Mouse (Mus musculus): ENCODE measurements around the gene Rapgef1. TPM values are rescaled to one million over a fixed set of nuclear protein-coding genes. Genes with fewer than 3 reads are reported as not detected.

Rapgef1 gene
- polyA plus RNA-seq, 1 experiment from 2014 or later: 13.3 TPM

GRCm38 (mm10) chr2:29696207-29696800 lies 76.8 kb downstream of the Rapgef1 start:
- H3K4me3 ChIP-seq (ENCODE audit: low read depth, low read length): no peak overlapping the region
- WGBS: 85% methylated on average over 7 of the region's 7 CpGs

GRCm38 (mm10) chr2:29698421-29699290 lies 79.1 kb downstream of the Rapgef1 start:
- no peak overlapping the region for H3K4me2 ChIP-seq (replicated peaks; ENCODE audit: low read depth, low read length)
- no peaks in the 10 kb centered on the region for H3K4me1 ChIP-seq (replicated peaks; ENCODE audit: control insufficient read depth, insufficient read depth, low read length)
- peaks cover 13% of the 10 kb centered on the region for H3K36me3 ChIP-seq (ENCODE audit: control insufficient read depth, insufficient read depth, low read length)
- 91% methylated on average over 6 of the region's 6 CpGs for WGBS
- H3K27ac ChIP-seq (ENCODE audit: low read depth, low read length): no peak overlapping the region
- no peaks in the 10 kb centered on the region for H3K27me3 ChIP-seq (ENCODE audit: control insufficient read depth, insufficient read depth, low read length)
- ATAC-seq (ENCODE audit: low FRiP score): no peak
- no peak for DNase-seq (ENCODE audit: low spot score)
- no peak overlapping the region for H3K9ac ChIP-seq (ENCODE audit: low read depth, low read length)
- no peaks in the 10 kb centered on the region for H3K9me3 ChIP-seq (ENCODE audit: control insufficient read depth, low read length)
- no peak overlapping the region for H3K4me3 ChIP-seq (ENCODE audit: low read depth, low read length)

More at GRCm38 (mm10) chr2:29696207-29696800, 76.8 kb downstream of the Rapgef1 start:
- H3K27me3 ChIP-seq (ENCODE audit: control insufficient read depth, insufficient read depth, low read length): no peaks in the 10 kb centered on the region
- no peak overlapping the region for H3K27ac ChIP-seq (ENCODE audit: low read depth, low read length)
- H3K4me1 ChIP-seq (replicated peaks; ENCODE audit: control insufficient read depth, insufficient read depth, low read length): no peaks in the 10 kb centered on the region
- DNase-seq (ENCODE audit: low spot score) (no peak), ATAC-seq (ENCODE audit: low FRiP score) (no peak)
- H3K9me3 ChIP-seq (ENCODE audit: control insufficient read depth, low read length): no peaks in the 10 kb centered on the region
- 0 out of 2 replicates have a peak, but pooled peaks cover 3% of the 10 kb centered on the region for H3K36me3 ChIP-seq (ENCODE audit: control insufficient read depth, insufficient read depth, low read length)
- H3K4me2 ChIP-seq (replicated peaks; ENCODE audit: low read depth, low read length): no peak overlapping the region
- H3K9ac ChIP-seq (ENCODE audit: low read depth, low read length): no peak overlapping the region

DNA sequence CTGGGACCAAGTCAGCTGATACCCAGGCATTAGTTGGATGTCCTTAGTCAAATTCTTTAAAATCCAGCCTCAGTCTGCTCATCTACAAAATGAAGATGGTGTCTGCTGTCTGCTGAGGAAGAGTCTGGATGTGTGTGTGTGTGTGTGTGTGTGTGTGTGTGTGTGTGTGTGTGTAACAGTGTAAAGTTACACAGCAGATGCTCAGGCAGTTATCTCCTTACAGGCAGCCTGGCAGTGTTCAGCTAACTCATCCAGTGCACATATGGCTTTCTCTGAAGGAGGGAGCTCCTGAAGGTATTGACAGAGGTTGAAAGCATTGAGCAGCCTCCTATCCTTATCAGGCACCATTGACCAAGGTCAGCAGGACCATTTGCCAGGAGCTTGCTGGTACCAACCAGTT lies 81.4 kb downstream of the Rapgef1 start:
- no peak overlapping the region for H3K9ac ChIP-seq (ENCODE audit: low read depth, low read length)
- no peak overlapping the region for H3K4me2 ChIP-seq (replicated peaks; ENCODE audit: low read depth, low read length)
- no peak overlapping the region for H3K4me3 ChIP-seq (ENCODE audit: low read depth, low read length)
- H3K27me3 ChIP-seq (ENCODE audit: control insufficient read depth, insufficient read depth, low read length): no peaks in the 10 kb centered on the region
- H3K9me3 ChIP-seq (ENCODE audit: control insufficient read depth, low read length): no peaks in the 10 kb centered on the region
- H3K27ac ChIP-seq (ENCODE audit: low read depth, low read length): no peak overlapping the region
- no peaks in the 10 kb centered on the region for H3K4me1 ChIP-seq (replicated peaks; ENCODE audit: control insufficient read depth, insufficient read depth, low read length)
- ATAC-seq (ENCODE audit: low FRiP score) (no peak), DNase-seq (ENCODE audit: low spot score) (no peak)
- H3K36me3 ChIP-seq (ENCODE audit: control insufficient read depth, insufficient read depth, low read length): peaks cover 19% of the 10 kb centered on the region

GRCm38 (mm10) chr2:29701393-29701792 lies 81.9 kb downstream of the Rapgef1 start:
- H3K27ac ChIP-seq (ENCODE audit: low read depth, low read length): no peak overlapping the region
- no peak overlapping the region for H3K9ac ChIP-seq (ENCODE audit: low read depth, low read length)
- DNase-seq (ENCODE audit: low spot score) (no peak), ATAC-seq (ENCODE audit: low FRiP score) (no peak)
- H3K4me3 ChIP-seq (ENCODE audit: low read depth, low read length): no peak overlapping the region
- no peaks in the 10 kb centered on the region for H3K9me3 ChIP-seq (ENCODE audit: control insufficient read depth, low read length)
- no peak overlapping the region for H3K4me2 ChIP-seq (replicated peaks; ENCODE audit: low read depth, low read length)
- peaks cover 19% of the 10 kb centered on the region for H3K36me3 ChIP-seq (ENCODE audit: control insufficient read depth, insufficient read depth, low read length)
- no peaks in the 10 kb centered on the region for H3K27me3 ChIP-seq (ENCODE audit: control insufficient read depth, insufficient read depth, low read length)
- H3K4me1 ChIP-seq (replicated peaks; ENCODE audit: control insufficient read depth, insufficient read depth, low read length): no peaks in the 10 kb centered on the region
- 83% methylated on average over 6 of the region's 6 CpGs for WGBS

DNA sequence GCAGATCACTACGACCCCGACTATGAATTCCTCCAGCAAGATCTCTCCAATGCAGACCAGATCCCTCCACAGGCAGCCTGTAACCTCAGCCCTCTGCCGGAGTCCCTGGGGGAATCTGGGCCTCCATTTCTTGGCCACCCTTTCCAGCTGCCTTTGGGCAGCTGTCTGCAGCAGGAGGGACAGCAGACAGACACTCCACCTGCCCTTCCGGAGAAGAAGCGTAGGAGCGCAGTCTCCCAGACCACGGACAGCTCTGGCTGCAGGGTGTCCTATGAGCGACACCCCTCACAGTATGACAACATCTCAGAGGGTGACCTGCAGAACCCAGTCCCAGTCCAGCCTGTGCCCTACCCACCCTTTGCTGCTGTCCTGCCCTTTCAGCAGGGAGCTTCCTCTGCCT lies 82.7 kb downstream of the Rapgef1 start:
- Histone ChIP-seq H3K9ac (ENCODE audit: low read depth, low read length) (no peak overlapping the region), H3K4me3 (ENCODE audit: low read depth, low read length) (no peak overlapping the region), H3K4me1 (replicated peaks; ENCODE audit: control insufficient read depth, insufficient read depth, low read length) (no peaks in the 10 kb centered on the region), H3K9me3 (ENCODE audit: control insufficient read depth, low read length) (no peaks in the 10 kb centered on the region), H3K27me3 (ENCODE audit: control insufficient read depth, insufficient read depth, low read length) (no peaks in the 10 kb centered on the region), H3K36me3 (ENCODE audit: control insufficient read depth, insufficient read depth, low read length) (peaks cover 25% of the 10 kb centered on the region), H3K27ac (ENCODE audit: low read depth, low read length) (no peak overlapping the region), H3K4me2 (replicated peaks; ENCODE audit: low read depth, low read length) (no peak overlapping the region)
- WGBS: 96% methylated on average over 8 of the region's 8 CpGs
- no peak for ATAC-seq (ENCODE audit: low FRiP score)
- DNase-seq (ENCODE audit: low spot score): no peak

- ATAC-seq (ENCODE audit: low FRiP score): no peak
- WGBS: 95% methylated on average over 9 of the region's 9 CpGs
- no peaks in the 10 kb centered on the region for H3K9me3 ChIP-seq (ENCODE audit: control insufficient read depth, low read length)
- peaks cover 28% of the 10 kb centered on the region for H3K36me3 ChIP-seq (ENCODE audit: control insufficient read depth, insufficient read depth, low read length)
- H3K4me3 ChIP-seq (ENCODE audit: low read depth, low read length): no peak overlapping the region
- H3K4me1 ChIP-seq (replicated peaks; ENCODE audit: control insufficient read depth, insufficient read depth, low read length): no peaks in the 10 kb centered on the region
- H3K4me2 ChIP-seq (replicated peaks; ENCODE audit: low read depth, low read length): no peak overlapping the region
- H3K27ac ChIP-seq (ENCODE audit: low read depth, low read length): no peak overlapping the region
- H3K27me3 ChIP-seq (ENCODE audit: control insufficient read depth, insufficient read depth, low read length): no peaks in the 10 kb centered on the region
- DNase-seq (ENCODE audit: low spot score): no peak
- H3K9ac ChIP-seq (ENCODE audit: low read depth, low read length): no peak overlapping the region
Observed at GRCm38 (mm10) chr2:29703104-29704081, 83.9 kb downstream of the Rapgef1 start.

DNA sequence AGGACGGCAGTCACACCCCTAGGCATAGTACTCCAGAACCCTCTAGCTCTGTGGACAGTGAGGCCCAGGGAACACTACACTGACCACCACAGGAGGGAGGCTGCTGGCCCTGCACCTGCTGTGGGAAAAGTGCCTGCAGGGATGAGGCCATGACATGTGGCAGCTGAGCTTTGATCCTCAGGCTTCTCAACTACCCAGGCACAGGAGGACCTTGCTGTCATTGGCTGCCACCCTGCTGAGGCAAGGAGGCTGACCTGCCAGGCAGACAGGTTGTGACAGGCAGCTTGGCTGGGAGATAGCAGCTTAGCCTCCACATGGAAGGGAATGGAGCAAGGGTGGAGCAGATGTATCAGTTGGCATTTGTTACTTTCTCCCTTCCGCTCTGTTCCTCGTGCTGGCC lies 86.0 kb downstream of the Rapgef1 start:
- H3K9ac ChIP-seq (ENCODE audit: low read depth, low read length): no peak overlapping the region
- ATAC-seq (ENCODE audit: low FRiP score) (no peak), DNase-seq (ENCODE audit: low spot score) (no peak)
- peaks cover 25% of the 10 kb centered on the region for H3K36me3 ChIP-seq (ENCODE audit: control insufficient read depth, insufficient read depth, low read length)
- no peaks in the 10 kb centered on the region for H3K27me3 ChIP-seq (ENCODE audit: control insufficient read depth, insufficient read depth, low read length)
- H3K4me1 ChIP-seq (replicated peaks; ENCODE audit: control insufficient read depth, insufficient read depth, low read length): no peaks in the 10 kb centered on the region
- 84% methylated on average over 3 of the region's 3 CpGs for WGBS
- H3K27ac ChIP-seq (ENCODE audit: low read depth, low read length): no peak overlapping the region
- no peak overlapping the region for H3K4me2 ChIP-seq (replicated peaks; ENCODE audit: low read depth, low read length)
- no peak overlapping the region for H3K4me3 ChIP-seq (ENCODE audit: low read depth, low read length)
- H3K9me3 ChIP-seq (ENCODE audit: control insufficient read depth, low read length): no peaks in the 10 kb centered on the region

DNA sequence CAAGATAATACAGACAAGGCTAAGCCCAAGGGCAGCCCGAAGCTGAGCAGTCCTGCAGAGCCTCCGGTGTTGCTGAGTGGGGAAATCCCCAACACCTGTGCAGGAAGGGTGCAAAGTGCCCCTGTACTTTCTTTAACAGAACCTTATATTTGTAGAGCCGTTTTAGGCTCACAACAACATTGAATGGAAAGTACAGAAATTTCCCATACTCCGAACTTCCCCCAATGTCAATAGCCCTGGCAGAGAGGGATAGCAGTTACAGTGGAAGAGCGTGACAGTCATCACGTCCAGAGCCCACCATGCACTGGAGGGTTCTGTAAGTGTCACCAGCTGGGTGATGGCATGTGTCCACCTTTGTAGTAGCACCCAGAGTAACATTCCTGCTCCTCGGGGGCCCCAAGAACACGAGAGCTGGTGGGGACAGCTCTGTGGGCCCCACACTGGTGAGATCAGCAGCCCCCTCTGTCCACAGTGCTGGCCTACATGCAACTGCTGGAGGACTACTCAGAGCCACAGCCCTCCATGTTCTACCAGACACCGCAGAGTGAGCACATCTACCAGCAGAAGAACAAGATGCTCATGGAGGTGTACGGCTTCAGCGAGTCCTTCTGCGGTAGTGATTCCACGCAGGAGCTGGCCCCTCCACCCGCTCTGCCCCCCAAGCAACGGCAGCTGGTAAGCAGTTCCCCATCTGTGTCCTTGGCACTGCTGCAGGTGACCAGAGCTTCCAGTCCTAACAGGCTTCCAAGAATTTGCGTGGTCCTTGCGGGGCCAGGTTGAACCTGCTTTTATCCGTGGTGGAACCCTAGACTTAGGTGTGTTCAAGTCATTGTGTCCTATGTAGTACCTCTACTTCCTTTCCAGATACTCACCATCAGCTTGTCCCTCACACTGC lies 87.5 kb downstream of the Rapgef1 start:
- Histone ChIP-seq H3K9me3 (ENCODE audit: control insufficient read depth, low read length) (no peaks in the 10 kb centered on the region), H3K4me3 (ENCODE audit: low read depth, low read length) (no peak overlapping the region), H3K27me3 (ENCODE audit: control insufficient read depth, insufficient read depth, low read length) (no peaks in the 10 kb centered on the region), H3K36me3 (ENCODE audit: control insufficient read depth, insufficient read depth, low read length) (peaks cover 25% of the 10 kb centered on the region), H3K4me1 (replicated peaks; ENCODE audit: control insufficient read depth, insufficient read depth, low read length) (no peaks in the 10 kb centered on the region), H3K27ac (ENCODE audit: low read depth, low read length) (0 out of 2 replicates have a peak overlapping the region, but pooled peaks have one; percentile 24), H3K4me2 (replicated peaks; ENCODE audit: low read depth, low read length) (no peak overlapping the region), H3K9ac (ENCODE audit: low read depth, low read length) (no peak overlapping the region)
- 95% methylated on average over 18 of the region's 18 CpGs for WGBS
- DNase-seq (ENCODE audit: low spot score) (no peak), ATAC-seq (ENCODE audit: low FRiP score) (no peak)
